Mouse (Mus musculus): ENCODE measurements around the gene Thrb. TPM values are rescaled to one million over a fixed set of nuclear protein-coding genes. Genes with fewer than 3 reads are reported as not detected.

The Thrb gene
- polyA plus RNA-seq, 1 experiment: 0.13 TPM

GRCm38 (mm10) chr14:17733077-17733778, 73.2 kb downstream of the Thrb start:
- H3K4me1 ChIP-seq (ENCODE audit: control insufficient read depth, insufficient read depth, low read length): no peaks in the 10 kb centered on the region
- no peaks in the 10 kb centered on the region for H3K27me3 ChIP-seq (ENCODE audit: control insufficient read depth, insufficient read depth, low read length, poor library complexity, severe bottlenecking)
- H3K9ac ChIP-seq (ENCODE audit: low read depth, poor library complexity, severe bottlenecking): no peak overlapping the region
- TF ChIP-seq CTCF (IDR thresholded peaks at IDR 0.05; ENCODE audit: low read depth, low read length): no peak
- TF ChIP-seq EP300 (IDR thresholded peaks at IDR 0.05; ENCODE audit: insufficient read depth, low read depth, low read length): no peak
- no peak for TF ChIP-seq POLR2A (IDR thresholded peaks at IDR 0.05; ENCODE audit: insufficient read depth, low read length)
- no peak overlapping the region for H3K27ac ChIP-seq (ENCODE audit: insufficient read depth, low read length)
- no peaks in the 10 kb centered on the region for H3K9me3 ChIP-seq (replicated peaks; ENCODE audit: control insufficient read depth, insufficient read depth, low read length, poor library complexity, severe bottlenecking)
- H3K36me3 ChIP-seq (ENCODE audit: control insufficient read depth, insufficient read depth, low read length, poor library complexity, severe bottlenecking): no peaks in the 10 kb centered on the region
- H3K4me3 ChIP-seq (ENCODE audit: low read depth, low read length): no peak overlapping the region

GRCm38 (mm10) chr14:17733779-17734137, 73.7 kb downstream of the Thrb start:
- Histone ChIP-seq H3K36me3 (ENCODE audit: control insufficient read depth, insufficient read depth, low read length, poor library complexity, severe bottlenecking) (no peaks in the 10 kb centered on the region), H3K9me3 (replicated peaks; ENCODE audit: control insufficient read depth, insufficient read depth, low read length, poor library complexity, severe bottlenecking) (no peaks in the 10 kb centered on the region), H3K4me3 (ENCODE audit: low read depth, low read length) (no peak overlapping the region), H3K27me3 (ENCODE audit: control insufficient read depth, insufficient read depth, low read length, poor library complexity, severe bottlenecking) (no peaks in the 10 kb centered on the region), H3K4me1 (ENCODE audit: control insufficient read depth, insufficient read depth, low read length) (no peaks in the 10 kb centered on the region), H3K9ac (ENCODE audit: low read depth, poor library complexity, severe bottlenecking) (no peak overlapping the region), H3K27ac (ENCODE audit: insufficient read depth, low read length) (no peak overlapping the region)
- no peak for TF ChIP-seq EP300 (IDR thresholded peaks at IDR 0.05; ENCODE audit: insufficient read depth, low read depth, low read length)
- no peak for TF ChIP-seq CTCF (IDR thresholded peaks at IDR 0.05; ENCODE audit: low read depth, low read length)
- TF ChIP-seq POLR2A (IDR thresholded peaks at IDR 0.05; ENCODE audit: insufficient read depth, low read length): no peak

- TF ChIP-seq POLR2A (IDR thresholded peaks at IDR 0.05; ENCODE audit: insufficient read depth, low read length): no peak
- TF ChIP-seq EP300 (IDR thresholded peaks at IDR 0.05; ENCODE audit: insufficient read depth, low read depth, low read length): no peak
- no peak for TF ChIP-seq CTCF (IDR thresholded peaks at IDR 0.05; ENCODE audit: low read depth, low read length)
- no peaks in the 10 kb centered on the region for H3K36me3 ChIP-seq (ENCODE audit: control insufficient read depth, insufficient read depth, low read length, poor library complexity, severe bottlenecking)
- no peaks in the 10 kb centered on the region for H3K9me3 ChIP-seq (replicated peaks; ENCODE audit: control insufficient read depth, insufficient read depth, low read length, poor library complexity, severe bottlenecking)
- H3K4me3 ChIP-seq (ENCODE audit: low read depth, low read length): no peak overlapping the region
- no peaks in the 10 kb centered on the region for H3K4me1 ChIP-seq (ENCODE audit: control insufficient read depth, insufficient read depth, low read length)
- no peak overlapping the region for H3K27ac ChIP-seq (ENCODE audit: insufficient read depth, low read length)
- H3K9ac ChIP-seq (ENCODE audit: low read depth, poor library complexity, severe bottlenecking): no peak overlapping the region
- no peaks in the 10 kb centered on the region for H3K27me3 ChIP-seq (ENCODE audit: control insufficient read depth, insufficient read depth, low read length, poor library complexity, severe bottlenecking)
Measured at GRCm38 (mm10) chr14:17735440-17735839, 75.4 kb downstream of the Thrb start.

GRCm38 (mm10) chr14:17740903-17741302, 80.8 kb downstream of the Thrb start:
- H3K4me1 ChIP-seq (ENCODE audit: control insufficient read depth, insufficient read depth, low read length): no peaks in the 10 kb centered on the region
- H3K27ac ChIP-seq (ENCODE audit: insufficient read depth, low read length): no peak overlapping the region
- no peak overlapping the region for H3K4me3 ChIP-seq (ENCODE audit: low read depth, low read length)
- H3K9ac ChIP-seq (ENCODE audit: low read depth, poor library complexity, severe bottlenecking): no peak overlapping the region
- no peak for TF ChIP-seq POLR2A (IDR thresholded peaks at IDR 0.05; ENCODE audit: insufficient read depth, low read length)
- no peak for TF ChIP-seq CTCF (IDR thresholded peaks at IDR 0.05; ENCODE audit: low read depth, low read length)
- no peak for TF ChIP-seq EP300 (IDR thresholded peaks at IDR 0.05; ENCODE audit: insufficient read depth, low read depth, low read length)
- H3K9me3 ChIP-seq (replicated peaks; ENCODE audit: control insufficient read depth, insufficient read depth, low read length, poor library complexity, severe bottlenecking): no peaks in the 10 kb centered on the region
- H3K27me3 ChIP-seq (ENCODE audit: control insufficient read depth, insufficient read depth, low read length, poor library complexity, severe bottlenecking): no peaks in the 10 kb centered on the region
- H3K36me3 ChIP-seq (ENCODE audit: control insufficient read depth, insufficient read depth, low read length, poor library complexity, severe bottlenecking): no peaks in the 10 kb centered on the region

- H3K36me3 ChIP-seq (ENCODE audit: control insufficient read depth, insufficient read depth, low read length, poor library complexity, severe bottlenecking): no peaks in the 10 kb centered on the region
- H3K27me3 ChIP-seq (ENCODE audit: control insufficient read depth, insufficient read depth, low read length, poor library complexity, severe bottlenecking): no peaks in the 10 kb centered on the region
- H3K27ac ChIP-seq (ENCODE audit: insufficient read depth, low read length): no peak overlapping the region
- TF ChIP-seq EP300 (IDR thresholded peaks at IDR 0.05; ENCODE audit: insufficient read depth, low read depth, low read length) (no peak), POLR2A (IDR thresholded peaks at IDR 0.05; ENCODE audit: insufficient read depth, low read length) (no peak)
- H3K9me3 ChIP-seq (replicated peaks; ENCODE audit: control insufficient read depth, insufficient read depth, low read length, poor library complexity, severe bottlenecking): no peaks in the 10 kb centered on the region
- no peak overlapping the region for H3K4me3 ChIP-seq (ENCODE audit: low read depth, low read length)
- no peak overlapping the region for H3K9ac ChIP-seq (ENCODE audit: low read depth, poor library complexity, severe bottlenecking)
- no peaks in the 10 kb centered on the region for H3K4me1 ChIP-seq (ENCODE audit: control insufficient read depth, insufficient read depth, low read length)
Measured at GRCm38 (mm10) chr14:17742264-17742663, 82.2 kb downstream of the Thrb start.

GRCm38 (mm10) chr14:17742902-17743712, 83.0 kb downstream of the Thrb start:
- Histone ChIP-seq H3K4me3 (ENCODE audit: low read depth, low read length) (no peak overlapping the region), H3K36me3 (ENCODE audit: control insufficient read depth, insufficient read depth, low read length, poor library complexity, severe bottlenecking) (no peaks in the 10 kb centered on the region), H3K9me3 (replicated peaks; ENCODE audit: control insufficient read depth, insufficient read depth, low read length, poor library complexity, severe bottlenecking) (no peaks in the 10 kb centered on the region), H3K27me3 (ENCODE audit: control insufficient read depth, insufficient read depth, low read length, poor library complexity, severe bottlenecking) (no peaks in the 10 kb centered on the region), H3K4me1 (ENCODE audit: control insufficient read depth, insufficient read depth, low read length) (no peaks in the 10 kb centered on the region), H3K9ac (ENCODE audit: low read depth, poor library complexity, severe bottlenecking) (no peak overlapping the region), H3K27ac (ENCODE audit: insufficient read depth, low read length) (no peak overlapping the region)
- no peak for TF ChIP-seq CTCF (IDR thresholded peaks at IDR 0.05; ENCODE audit: low read depth, low read length)
- TF ChIP-seq POLR2A (IDR thresholded peaks at IDR 0.05; ENCODE audit: insufficient read depth, low read length): no peak
- TF ChIP-seq EP300 (IDR thresholded peaks at IDR 0.05; ENCODE audit: insufficient read depth, low read depth, low read length): no peak
